Mouse (Mus musculus): ENCODE measurements at regions not wholly inside any gene's neighbourhood (a gene's known extent, or its start where the extent isn't known, plus 50 kb on each side); places are given as distances from the start of the nearest gene placed in this dataset.

- no peak for TF ChIP-seq CTCF (IDR thresholded peaks at IDR 0.05; ENCODE audit: control insufficient read depth, insufficient read depth, insufficient read length)
- TF ChIP-seq CEBPB (IDR thresholded peaks at IDR 0.05; ENCODE audit: low read depth), result no peak
- no peak for TF ChIP-seq USF1 (IDR thresholded peaks at IDR 0.05; ENCODE audit: low read depth)
Measured at GRCm38 (mm10) chr1:177322745-177323299, 64.8 kb upstream of the Akt3 start.

All from C2C12 (cell line).